Mouse (Mus musculus) heart, adult 2 months (tissue): ENCODE measurements around the gene Ing3.

Experiments
- CTCF ChIP-seq: fragments of 200-600 bp; IDR thresholded peaks from 2 replicates; pipeline ENCODE4 v1.8.1; 2022; ENCODE audit warnings: antibody characterized with exemption, mild to moderate bottlenecking, moderate library complexity
- POLR2A ChIP-seq: fragments of 200-500 bp; IDR thresholded peaks from 2 replicates; pipeline ENCODE4 v1.6.1; 2011; ENCODE audit warnings: mild to moderate bottlenecking, low read depth, low read length, control low read depth; ENCODE audit not compliant: insufficient read depth

DNA sequence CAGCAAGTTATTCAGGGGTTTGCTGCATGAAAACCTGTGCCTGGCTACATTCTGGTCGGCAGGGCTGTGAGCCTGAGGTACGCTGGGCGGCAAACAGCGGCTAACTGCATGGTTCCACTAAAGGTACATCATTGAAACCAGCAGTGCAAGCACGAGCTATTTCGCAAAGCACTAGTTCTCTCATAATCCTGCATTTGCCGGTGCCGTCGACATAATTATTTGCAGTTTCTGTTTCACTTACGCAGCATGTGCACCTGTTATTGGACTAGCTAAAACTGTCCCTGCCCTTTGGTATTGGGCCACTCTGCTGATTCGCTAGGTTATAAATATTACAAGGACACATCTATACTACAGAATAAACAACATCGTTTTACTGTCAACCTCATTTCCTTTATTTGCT, 60.9 kb downstream of the Ing3 start:
- no peak for TF ChIP-seq POLR2A
- no peak for TF ChIP-seq CTCF
